Mouse (Mus musculus) stomach, postnatal 0 days (tissue): Measurements from ENCODE around the gene Drc1.

ENCODE experiments used
- CTCF ChIP-seq: IDR thresholded peaks from 2 replicates; pipeline ENCODE4 v1.5.1; 2016; ENCODE audit warnings: antibody characterized with exemption, low read depth, mild to moderate bottlenecking, moderate library complexity
- EP300 ChIP-seq: optimal IDR thresholded peaks from 2 replicates; pipeline ENCODE3; 2016; ENCODE audit warnings: antibody characterized with exemption

GRCm38 (mm10) chr5:30415381-30415780 is 134.2 kb downstream of the Drc1 start:
- TF ChIP-seq CTCF (no peak), EP300 (no peak)
